Mouse (Mus musculus): ENCODE data around the gene Cxcr4. TPM values are rescaled to one million over a fixed set of nuclear protein-coding genes. Genes with fewer than 3 reads are reported as not detected.

Gene Cxcr4
- polyA plus RNA-seq, 1 experiment from 2014 or later, result 1.3 TPM

GRCm38 (mm10) chr1:128549442-128549841 lies 42.7 kb downstream of the Cxcr4 start:
- no peaks in the 10 kb centered on the region for H3K36me3 ChIP-seq (ENCODE audit: control insufficient read depth, insufficient read depth, low read length)
- H3K27me3 ChIP-seq (replicated peaks; ENCODE audit: control insufficient read depth, insufficient read depth, low read length), result no peaks in the 10 kb centered on the region
- ATAC-seq (replicated peaks; ENCODE audit: low FRiP score) (no peak), DNase-seq (ENCODE audit: low spot score) (no peak)
- no peak overlapping the region for H3K4me3 ChIP-seq (ENCODE audit: low read depth, low read length)
- H3K4me2 ChIP-seq, result no peak overlapping the region
- H3K27ac ChIP-seq (ENCODE audit: low read depth, low read length), result no peak overlapping the region
- WGBS, result 37% methylated on average over 5 of the region's 5 CpGs
- no peak overlapping the region for H3K9ac ChIP-seq (ENCODE audit: low read depth, low read length)
- H3K4me1 ChIP-seq (replicated peaks; ENCODE audit: control insufficient read depth, insufficient read depth, low read length), result no peaks in the 10 kb centered on the region
- no peaks in the 10 kb centered on the region for H3K9me3 ChIP-seq (ENCODE audit: control insufficient read depth, low read length)

- no peaks in the 10 kb centered on the region for H3K36me3 ChIP-seq (ENCODE audit: control insufficient read depth, insufficient read depth, low read length)
- WGBS, result 55% methylated on average over 3 of the region's 3 CpGs
- no peaks in the 10 kb centered on the region for H3K9me3 ChIP-seq (ENCODE audit: control insufficient read depth, low read length)
- H3K4me1 ChIP-seq (replicated peaks; ENCODE audit: control insufficient read depth, insufficient read depth, low read length), result no peaks in the 10 kb centered on the region
- no peak overlapping the region for H3K4me2 ChIP-seq
- H3K27ac ChIP-seq (ENCODE audit: low read depth, low read length), result no peak overlapping the region
- H3K27me3 ChIP-seq (replicated peaks; ENCODE audit: control insufficient read depth, insufficient read depth, low read length), result no peaks in the 10 kb centered on the region
- DNase-seq (ENCODE audit: low spot score), result no peak
- no peak overlapping the region for H3K4me3 ChIP-seq (ENCODE audit: low read depth, low read length)
- H3K9ac ChIP-seq (ENCODE audit: low read depth, low read length), result no peak overlapping the region
- ATAC-seq (replicated peaks; ENCODE audit: low FRiP score), result no peak
These were observed 43.1 kb downstream of the Cxcr4 start for GRCm38 (mm10) chr1:128549007-128549406.

- no peak overlapping the region for H3K4me3 ChIP-seq (ENCODE audit: low read depth, low read length)
- no peak for ATAC-seq (replicated peaks; ENCODE audit: low FRiP score)
- H3K9ac ChIP-seq (ENCODE audit: low read depth, low read length), result no peak overlapping the region
- H3K27ac ChIP-seq (ENCODE audit: low read depth, low read length), result no peak overlapping the region
- no peaks in the 10 kb centered on the region for H3K9me3 ChIP-seq (ENCODE audit: control insufficient read depth, low read length)
- no peaks in the 10 kb centered on the region for H3K27me3 ChIP-seq (replicated peaks; ENCODE audit: control insufficient read depth, insufficient read depth, low read length)
- WGBS, result 61% methylated on average over 5 of the region's 5 CpGs
- H3K4me2 ChIP-seq, result no peak overlapping the region
- DNase-seq (ENCODE audit: low spot score), result no peak
- H3K36me3 ChIP-seq (ENCODE audit: control insufficient read depth, insufficient read depth, low read length), result no peaks in the 10 kb centered on the region
- H3K4me1 ChIP-seq (replicated peaks; ENCODE audit: control insufficient read depth, insufficient read depth, low read length), result no peaks in the 10 kb centered on the region
These were observed 43.7 kb downstream of the Cxcr4 start for GRCm38 (mm10) chr1:128548220-128548998.

- ATAC-seq (replicated peaks; ENCODE audit: low FRiP score) (no peak), DNase-seq (ENCODE audit: low spot score) (no peak)
- WGBS, result 87% methylated on average over 6 of the region's 6 CpGs
- H3K9ac ChIP-seq (ENCODE audit: low read depth, low read length), result no peak overlapping the region
- H3K36me3 ChIP-seq (ENCODE audit: control insufficient read depth, insufficient read depth, low read length), result no peaks in the 10 kb centered on the region
- H3K9me3 ChIP-seq (ENCODE audit: control insufficient read depth, low read length), result no peaks in the 10 kb centered on the region
- H3K4me1 ChIP-seq (replicated peaks; ENCODE audit: control insufficient read depth, insufficient read depth, low read length), result no peaks in the 10 kb centered on the region
- no peak overlapping the region for H3K4me2 ChIP-seq
- no peak overlapping the region for H3K27ac ChIP-seq (ENCODE audit: low read depth, low read length)
- no peak overlapping the region for H3K4me3 ChIP-seq (ENCODE audit: low read depth, low read length)
- no peaks in the 10 kb centered on the region for H3K27me3 ChIP-seq (replicated peaks; ENCODE audit: control insufficient read depth, insufficient read depth, low read length)
These were observed 46.4 kb downstream of the Cxcr4 start for GRCm38 (mm10) chr1:128545672-128546071.

GRCm38 (mm10) chr1:128543137-128543536 lies 49.0 kb downstream of the Cxcr4 start:
- Histone ChIP-seq H3K36me3 (ENCODE audit: control insufficient read depth, insufficient read depth, low read length) (no peaks in the 10 kb centered on the region), H3K9me3 (ENCODE audit: control insufficient read depth, low read length) (no peaks in the 10 kb centered on the region), H3K4me2 (no peak overlapping the region), H3K27ac (ENCODE audit: low read depth, low read length) (no peak overlapping the region), H3K27me3 (replicated peaks; ENCODE audit: control insufficient read depth, insufficient read depth, low read length) (no peaks in the 10 kb centered on the region), H3K4me3 (ENCODE audit: low read depth, low read length) (no peak overlapping the region), H3K4me1 (replicated peaks; ENCODE audit: control insufficient read depth, insufficient read depth, low read length) (no peaks in the 10 kb centered on the region), H3K9ac (ENCODE audit: low read depth, low read length) (no peak overlapping the region)
- 72% methylated on average over 2 of the region's 2 CpGs for WGBS
- no peak for ATAC-seq (replicated peaks; ENCODE audit: low FRiP score)
- DNase-seq (ENCODE audit: low spot score), result no peak

- Histone ChIP-seq H3K27me3 (replicated peaks; ENCODE audit: control insufficient read depth, insufficient read depth, low read length) (no peaks in the 10 kb centered on the region), H3K36me3 (ENCODE audit: control insufficient read depth, insufficient read depth, low read length) (no peaks in the 10 kb centered on the region), H3K27ac (ENCODE audit: low read depth, low read length) (no peak overlapping the region), H3K4me2 (no peak overlapping the region), H3K4me1 (replicated peaks; ENCODE audit: control insufficient read depth, insufficient read depth, low read length) (no peaks in the 10 kb centered on the region), H3K4me3 (ENCODE audit: low read depth, low read length) (no peak overlapping the region), H3K9ac (ENCODE audit: low read depth, low read length) (no peak overlapping the region), H3K9me3 (ENCODE audit: control insufficient read depth, low read length) (no peaks in the 10 kb centered on the region)
- WGBS, result 59% methylated on average over 3 of the region's 3 CpGs
- ATAC-seq (replicated peaks; ENCODE audit: low FRiP score) (no peak), DNase-seq (ENCODE audit: low spot score) (no peak)
These were observed 49.5 kb downstream of the Cxcr4 start for GRCm38 (mm10) chr1:128542555-128542954.

- WGBS, result 72% methylated on average over 2 of the region's 2 CpGs
- no peaks in the 10 kb centered on the region for H3K9me3 ChIP-seq (ENCODE audit: control insufficient read depth, low read length)
- H3K36me3 ChIP-seq (ENCODE audit: control insufficient read depth, insufficient read depth, low read length), result no peaks in the 10 kb centered on the region
- H3K9ac ChIP-seq (ENCODE audit: low read depth, low read length), result no peak overlapping the region
- no peak overlapping the region for H3K27ac ChIP-seq (ENCODE audit: low read depth, low read length)
- DNase-seq (ENCODE audit: low spot score), result no peak
- no peaks in the 10 kb centered on the region for H3K27me3 ChIP-seq (replicated peaks; ENCODE audit: control insufficient read depth, insufficient read depth, low read length)
- H3K4me1 ChIP-seq (replicated peaks; ENCODE audit: control insufficient read depth, insufficient read depth, low read length), result no peaks in the 10 kb centered on the region
- no peak overlapping the region for H3K4me3 ChIP-seq (ENCODE audit: low read depth, low read length)
- ATAC-seq (replicated peaks; ENCODE audit: low FRiP score), result no peak
- no peak overlapping the region for H3K4me2 ChIP-seq
These were observed 51.9 kb downstream of the Cxcr4 start for GRCm38 (mm10) chr1:128540213-128540612.

- Histone ChIP-seq H3K36me3 (ENCODE audit: control insufficient read depth, insufficient read depth, low read length) (no peaks in the 10 kb centered on the region), H3K4me1 (replicated peaks; ENCODE audit: control insufficient read depth, insufficient read depth, low read length) (no peaks in the 10 kb centered on the region), H3K4me3 (ENCODE audit: low read depth, low read length) (no peak overlapping the region), H3K9ac (ENCODE audit: low read depth, low read length) (no peak overlapping the region), H3K9me3 (ENCODE audit: control insufficient read depth, low read length) (no peaks in the 10 kb centered on the region), H3K27ac (ENCODE audit: low read depth, low read length) (no peak overlapping the region), H3K27me3 (replicated peaks; ENCODE audit: control insufficient read depth, insufficient read depth, low read length) (no peaks in the 10 kb centered on the region), H3K4me2 (no peak overlapping the region)
- DNase-seq (ENCODE audit: low spot score) (no peak), ATAC-seq (replicated peaks; ENCODE audit: low FRiP score) (no peak)
- WGBS, result 84% methylated on average over 10 of the region's 10 CpGs
These were observed 52.5 kb downstream of the Cxcr4 start for GRCm38 (mm10) chr1:128539555-128539954.

Measured in liver, embryonic 11.5 days (tissue).